Comparison of ENCODE assay signal across 11 mouse cellular contexts in genomic region chr6:8644703-8645102, GRCm38 (mm10).
DNase-seq lines count a peak whose midpoint lies in the region; ATAC-seq and TF ChIP-seq lines count a peak whose summit lies in the region.
"Had no signal": no experiment of that assay in that cellular context is flagged by ENCODE, and none has a peak within 500 bp of the region (broad histone marks: within the 10 kb centered on the region; RNA-seq: fewer than 3 reads in every experiment).

No protein-coding gene starts in this region.

- H3K4me3 ChIP-seq in kidney, embryonic 16.5 days (ENCODE audit: low read length), result no peak overlapping the region
- H3K4me3 ChIP-seq in embryonic facial prominence, embryonic 13.5 days, result no peak overlapping the region
- H3K4me3 ChIP-seq in left cerebral cortex, adult 2 months, result no peak overlapping the region
- H3K4me3 ChIP-seq: midbrain, embryonic 15.5 days; neural tube, embryonic 15.5 days had no signal

- peaks cover 14% of the 10 kb centered on the region; the same call in 1 of the 2 replicates for H3K4me1 ChIP-seq in kidney, embryonic 16.5 days (ENCODE audit: insufficient read depth, low read length)
- H3K4me1 ChIP-seq in embryonic facial prominence, embryonic 13.5 days, result peaks cover 18% of the 10 kb centered on the region
- H3K4me1 ChIP-seq: midbrain, embryonic 15.5 days; neural tube, embryonic 15.5 days had no signal

- H3K27ac ChIP-seq in kidney, embryonic 16.5 days (ENCODE audit: low read length), result 0 out of 2 replicates have a peak overlapping the region, but pooled peaks have one; percentile 0
- H3K27ac ChIP-seq in embryonic facial prominence, embryonic 13.5 days, result peak overlapping the region; percentile 55; the same call in 1 of the 2 replicates
- H3K27ac ChIP-seq in left cerebral cortex, adult 2 months, result peak overlapping the region; percentile 83
- H3K27ac ChIP-seq: midbrain, embryonic 15.5 days; neural tube, embryonic 15.5 days had no signal

- H3K27me3 ChIP-seq in kidney, embryonic 16.5 days (ENCODE audit: insufficient read depth, low read length), result no peaks in the 10 kb centered on the region
- H3K27me3 ChIP-seq in embryonic facial prominence, embryonic 13.5 days, result no peaks in the 10 kb centered on the region
- H3K27me3 ChIP-seq: midbrain, embryonic 15.5 days; neural tube, embryonic 15.5 days had no signal

- no peak for TF ChIP-seq CTCF in left cerebral cortex, adult 2 months (IDR thresholded peaks at IDR 0.05)

- no peak overlapping the region for H3K4me2 ChIP-seq in kidney, embryonic 16.5 days (replicated peaks; ENCODE audit: low read depth, low read length)
- no peak overlapping the region for H3K4me2 ChIP-seq in embryonic facial prominence, embryonic 13.5 days
- H3K4me2 ChIP-seq: midbrain, embryonic 15.5 days; neural tube, embryonic 15.5 days had no signal

- no peaks in the 10 kb centered on the region for H3K9me3 ChIP-seq in kidney, embryonic 16.5 days (ENCODE audit: low read length)
- H3K9me3 ChIP-seq in embryonic facial prominence, embryonic 13.5 days, result no peaks in the 10 kb centered on the region
- H3K9me3 ChIP-seq: midbrain, embryonic 15.5 days; neural tube, embryonic 15.5 days had no signal

- ATAC-seq in kidney, embryonic 16.5 days (ENCODE audit: low FRiP score, low TSS enrichment), result no peak
- ATAC-seq in embryonic facial prominence, embryonic 13.5 days (ENCODE audit: insufficient number of reproducible peaks, insufficient read depth, low FRiP score, low TSS enrichment, low read depth), result no peak
- ATAC-seq: midbrain, embryonic 15.5 days had no signal

- whole genome bisulfite sequencing in kidney, embryonic 16.5 days, result 72% methylated on average over 10 of the region's 10 CpGs
- WGBS in embryonic facial prominence, embryonic 13.5 days, result 67% methylated on average over 10 of the region's 10 CpGs

- intact Hi-C loops in left cerebral cortex, adult 2 months (cut with DNase I), result loop anchor here (2.0 to 5.0 kb wide), 3 partner anchors 76 to 367 kb away; no protein-coding TSS in a partner anchor
- intact Hi-C loops in heart, postnatal 10 days (cut with DNase I), result no loop called here

- no peak for DNase-seq in kidney, postnatal 36 days
- DNase-seq in left cerebral cortex, adult 2 months (ENCODE audit: extremely low spot score in 1 of 2, low spot score in 2 of 2), result peak; percentile 34 to 51
- DNase-seq in right cerebral cortex, postnatal 14 days, result peak; percentile 32
- DNase-seq in heart, postnatal 10 days, result no peak
- no peak for DNase-seq in thymus, postnatal 0 days (ENCODE audit: low spot score)
- no peak for DNase-seq in spleen, adult 12 weeks (ENCODE audit: low spot score)
- DNase-seq: cerebellum, adult 9-11 months had no signal

- H3K9ac ChIP-seq in kidney, embryonic 16.5 days (replicated peaks; ENCODE audit: low read length), result no peak overlapping the region
- no peak overlapping the region for H3K9ac ChIP-seq in embryonic facial prominence, embryonic 13.5 days
- H3K9ac ChIP-seq: midbrain, embryonic 15.5 days; neural tube, embryonic 15.5 days had no signal

- H3K36me3 ChIP-seq in kidney, embryonic 16.5 days (ENCODE audit: insufficient read depth, low read length), result no peaks in the 10 kb centered on the region
- H3K36me3 ChIP-seq in embryonic facial prominence, embryonic 13.5 days, result no peaks in the 10 kb centered on the region
- H3K36me3 ChIP-seq: midbrain, embryonic 15.5 days; neural tube, embryonic 15.5 days had no signal

Comparison
In these comparisons a context has a peak if more than half of its experiments do, and no peak if none do; other contexts are left out.
1. H3K27ac ChIP-seq: peak in every context shown above with its lines; median percentile 83 in left cerebral cortex, adult 2 months; 55 in embryonic facial prominence, embryonic 13.5 days; 0 in kidney, embryonic 16.5 days.
2. DNase-seq: peak in left cerebral cortex, adult 2 months (2 of 2) and right cerebral cortex, postnatal 14 days (single experiment); none in kidney, postnatal 36 days (0 of 2), heart, postnatal 10 days (0 of 2), thymus, postnatal 0 days (single experiment) and spleen, adult 12 weeks (single experiment).